Comparison of ENCODE assay signal across 24 mouse cellular contexts in genomic region chr3:9543916-9544315, GRCm38 (mm10).
"Had no signal": no experiment of that assay in that cellular context is flagged by ENCODE, and none has a peak within 500 bp of the region (broad histone marks: within the 10 kb centered on the region; RNA-seq: fewer than 3 reads in every experiment).

No protein-coding gene starts in this region.

- DNase-seq: gastrocnemius, adult 2 months; gastrocnemius, postnatal 10 days; gastrocnemius, postnatal 25 days; heart, adult 2 months; heart, postnatal 10 days; heart, postnatal 4 days; kidney, adult 18-20 months; kidney, adult 8-10 months; kidney, postnatal 10 days; kidney, postnatal 25 days; kidney, postnatal 4 days; liver; liver, embryonic 13.5 days had no signal

- H3K4me2 ChIP-seq: heart, embryonic 12.5 days; hindbrain, embryonic 13.5 days; hindbrain, embryonic 15.5 days; limb, embryonic 12.5 days; liver, embryonic 11.5 days; liver, embryonic 13.5 days; liver, embryonic 15.5 days had no signal

- H3K9ac ChIP-seq: heart, embryonic 12.5 days; hindbrain, embryonic 13.5 days; hindbrain, embryonic 15.5 days; limb, embryonic 12.5 days; liver, embryonic 13.5 days; liver, embryonic 15.5 days had no signal

- H3K4me3 ChIP-seq: gastrocnemius, adult 2 months; heart, adult 2 months; heart, embryonic 12.5 days; hindbrain, embryonic 13.5 days; hindbrain, embryonic 15.5 days; layer of hippocampus, adult 2 months; left cerebral cortex, adult 2 months; limb, embryonic 10.5 days; limb, embryonic 12.5 days; liver, embryonic 13.5 days; liver, embryonic 15.5 days had no signal

- H3K27me3 ChIP-seq: heart, embryonic 12.5 days; hindbrain, embryonic 13.5 days; hindbrain, embryonic 15.5 days; limb, embryonic 12.5 days; liver, embryonic 13.5 days; liver, embryonic 15.5 days had no signal

- ATAC-seq: inflammation-experienced regulatory T-cells, adult 6 months; intestine, postnatal 0 days had no signal

- H3K27ac ChIP-seq: gastrocnemius, adult 2 months; heart, adult 2 months; hindbrain, embryonic 13.5 days; hindbrain, embryonic 15.5 days; layer of hippocampus, adult 2 months; left cerebral cortex, adult 2 months; limb, embryonic 10.5 days; limb, embryonic 12.5 days; liver, embryonic 13.5 days; liver, embryonic 15.5 days had no signal

- H3K36me3 ChIP-seq: hindbrain, embryonic 13.5 days; hindbrain, embryonic 15.5 days; limb, embryonic 12.5 days; liver, embryonic 13.5 days; liver, embryonic 15.5 days had no signal

- H3K9me3 ChIP-seq: heart, embryonic 12.5 days; hindbrain, embryonic 13.5 days; hindbrain, embryonic 15.5 days; limb, embryonic 10.5 days; limb, embryonic 12.5 days; liver, embryonic 13.5 days; liver, embryonic 15.5 days had no signal
